Mouse (Mus musculus): ENCODE results near the gene Asap2. TPM values are rescaled to one million over a fixed set of nuclear protein-coding genes. Genes with fewer than 3 reads are reported as not detected.
A peak's percentile ranks its signal among the peaks of the same experiment; 100 is the strongest.
"Not testable (repeated sequence)": the region's sequence is repeated elsewhere in the genome, so short reads cannot be mapped to it uniquely, and the experiment has no call there.

Asap2 gene
- total RNA-seq (2015; ENCODE audit: low replicate concordance) (6.5 and 8.8 TPM in 2 replicates), total RNA-seq (2017; ENCODE audit: low replicate concordance) (20.1 and 23.3 TPM in 2 replicates)

GRCm38 (mm10) chr12:20990132-20990531 is at the start of gene Asap2:
Gene Asap2 (plus strand): TSS chr12:20990459.
- not testable (repeated sequence) for ATAC-seq (replicated peaks; ENCODE audit: low FRiP score, poor library complexity, severe bottlenecking)

GRCm38 (mm10) chr12:20947051-20947997 is 42.9 kb upstream of the Asap2 start:
- not testable (repeated sequence) for ATAC-seq (replicated peaks; ENCODE audit: low FRiP score, poor library complexity, severe bottlenecking)

GRCm38 (mm10) chr12:20990579-20990978 is 320 bp downstream of the Asap2 start:
- not testable (repeated sequence) for ATAC-seq (replicated peaks; ENCODE audit: low FRiP score, poor library complexity, severe bottlenecking)

DNA sequence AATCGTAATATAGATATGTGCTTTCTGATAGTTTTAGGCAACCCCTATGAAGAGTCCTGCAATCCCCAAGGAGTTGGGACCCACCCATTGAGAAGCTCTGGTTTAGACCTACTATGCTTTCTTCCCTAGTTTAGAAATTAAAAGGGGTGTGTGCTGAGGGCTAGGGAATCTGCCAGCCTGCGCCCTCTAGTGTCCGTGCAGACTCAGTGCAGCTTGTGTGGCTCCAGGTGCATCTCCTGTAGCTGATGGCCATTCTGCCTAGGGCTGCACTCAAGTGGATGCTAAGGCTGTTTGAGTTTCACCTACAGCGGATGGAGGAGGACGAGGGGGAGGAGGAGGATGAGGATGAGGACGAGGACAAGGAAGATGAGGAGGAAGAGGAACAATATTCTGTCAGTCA is 40.6 kb downstream of the Asap2 start:
- ATAC-seq (replicated peaks; ENCODE audit: low FRiP score, poor library complexity, severe bottlenecking) = not testable (repeated sequence)

DNA sequence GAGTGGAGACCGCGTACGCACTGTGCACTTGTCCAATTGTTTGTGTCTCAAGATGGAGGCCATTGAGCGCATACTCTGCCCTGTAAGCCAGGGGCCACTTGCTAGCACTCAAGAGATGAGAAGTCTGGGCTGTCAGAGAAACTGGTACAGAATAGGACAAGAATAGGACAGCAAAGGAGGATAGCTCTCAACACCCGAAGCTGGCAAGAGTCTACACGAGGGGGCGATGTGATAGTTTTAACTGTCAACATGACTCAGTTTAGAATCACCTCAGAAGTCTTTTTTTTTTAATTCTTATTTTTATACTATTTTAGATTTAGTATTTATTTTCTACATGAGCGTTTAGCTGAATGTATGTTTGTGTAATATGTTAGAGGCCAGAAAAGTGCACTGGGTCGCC is 56.5 kb downstream of the Asap2 start:
- ATAC-seq (replicated peaks; ENCODE audit: low FRiP score, poor library complexity, severe bottlenecking) = not testable (repeated sequence)

GRCm38 (mm10) chr12:21075731-21076130 is 85.5 kb downstream of the Asap2 start:
- not testable (repeated sequence) for ATAC-seq (replicated peaks; ENCODE audit: low FRiP score, poor library complexity, severe bottlenecking)

GRCm38 (mm10) chr12:21090168-21090567 is 99.9 kb downstream of the Asap2 start:
- not testable (repeated sequence) for ATAC-seq (replicated peaks; ENCODE audit: low FRiP score, poor library complexity, severe bottlenecking)

DNA sequence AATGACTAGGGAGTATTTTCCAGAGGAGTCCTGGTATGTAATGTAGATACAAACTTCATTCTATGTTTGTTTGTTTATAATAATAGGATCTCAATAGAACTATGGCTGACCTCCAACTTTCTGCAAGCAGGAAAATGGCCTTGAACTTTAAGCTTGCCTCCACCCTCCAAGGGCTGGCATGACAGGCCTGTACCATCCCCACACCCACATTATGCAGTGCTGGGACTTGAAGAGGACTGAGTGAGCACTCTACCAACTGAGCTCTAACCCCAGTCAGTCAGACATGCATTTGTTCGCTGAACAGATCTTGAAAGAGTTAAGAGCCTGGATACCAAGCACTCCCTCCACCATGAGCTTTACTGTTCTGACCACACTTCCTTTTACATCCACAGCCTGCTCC is 102.2 kb downstream of the Asap2 start:
- not testable (repeated sequence) for ATAC-seq (replicated peaks; ENCODE audit: low FRiP score, poor library complexity, severe bottlenecking)

DNA sequence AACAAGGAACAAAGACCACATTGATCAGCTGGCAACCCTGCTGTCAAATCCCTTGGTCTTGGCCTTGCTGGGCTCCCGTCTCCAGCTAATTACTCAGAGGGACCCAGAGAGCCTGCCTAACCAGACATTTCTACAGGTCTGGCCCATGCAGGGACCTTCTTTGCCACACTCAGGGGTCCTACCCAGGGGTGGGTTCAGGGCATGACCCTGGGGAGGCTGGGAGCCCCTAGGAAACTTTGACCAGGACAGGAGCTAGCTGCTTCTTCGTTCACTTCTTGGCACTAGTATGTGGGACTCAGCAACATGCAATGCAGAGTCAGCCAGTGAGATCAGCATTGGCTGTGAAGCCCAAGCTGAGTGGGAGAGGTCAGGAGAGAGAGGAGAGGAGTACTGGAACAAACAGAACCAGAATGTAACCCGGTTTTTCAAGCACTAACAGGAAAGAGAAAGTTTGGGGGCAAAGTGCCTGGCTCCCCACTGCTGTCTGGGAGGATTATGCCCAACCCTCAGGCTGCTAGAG is 107.6 kb downstream of the Asap2 start:
- ATAC-seq (replicated peaks; ENCODE audit: low FRiP score, poor library complexity, severe bottlenecking) = not testable (repeated sequence)

DNA sequence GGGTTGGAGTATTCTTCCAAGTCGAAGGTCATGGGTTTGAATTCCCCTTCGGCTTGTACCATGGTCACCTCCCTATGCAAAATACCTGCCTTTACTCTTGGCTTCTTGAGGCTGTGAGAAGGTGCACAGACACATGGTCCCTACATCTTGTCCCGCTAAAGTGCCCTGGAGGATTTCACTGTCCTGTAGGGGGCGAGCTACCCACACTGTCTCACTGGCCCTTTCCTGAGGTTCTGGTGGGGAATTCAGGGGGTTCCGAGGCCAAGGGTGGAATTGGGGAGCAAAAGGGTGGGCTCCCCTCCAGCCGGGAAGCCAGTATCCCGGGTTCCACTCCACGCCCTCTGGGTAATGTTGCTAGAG is 120.8 kb downstream of the Asap2 start:
- ATAC-seq (replicated peaks; ENCODE audit: low FRiP score, poor library complexity, severe bottlenecking) = peak; percentile 37; the same call in 1 of the 2 replicates

DNA sequence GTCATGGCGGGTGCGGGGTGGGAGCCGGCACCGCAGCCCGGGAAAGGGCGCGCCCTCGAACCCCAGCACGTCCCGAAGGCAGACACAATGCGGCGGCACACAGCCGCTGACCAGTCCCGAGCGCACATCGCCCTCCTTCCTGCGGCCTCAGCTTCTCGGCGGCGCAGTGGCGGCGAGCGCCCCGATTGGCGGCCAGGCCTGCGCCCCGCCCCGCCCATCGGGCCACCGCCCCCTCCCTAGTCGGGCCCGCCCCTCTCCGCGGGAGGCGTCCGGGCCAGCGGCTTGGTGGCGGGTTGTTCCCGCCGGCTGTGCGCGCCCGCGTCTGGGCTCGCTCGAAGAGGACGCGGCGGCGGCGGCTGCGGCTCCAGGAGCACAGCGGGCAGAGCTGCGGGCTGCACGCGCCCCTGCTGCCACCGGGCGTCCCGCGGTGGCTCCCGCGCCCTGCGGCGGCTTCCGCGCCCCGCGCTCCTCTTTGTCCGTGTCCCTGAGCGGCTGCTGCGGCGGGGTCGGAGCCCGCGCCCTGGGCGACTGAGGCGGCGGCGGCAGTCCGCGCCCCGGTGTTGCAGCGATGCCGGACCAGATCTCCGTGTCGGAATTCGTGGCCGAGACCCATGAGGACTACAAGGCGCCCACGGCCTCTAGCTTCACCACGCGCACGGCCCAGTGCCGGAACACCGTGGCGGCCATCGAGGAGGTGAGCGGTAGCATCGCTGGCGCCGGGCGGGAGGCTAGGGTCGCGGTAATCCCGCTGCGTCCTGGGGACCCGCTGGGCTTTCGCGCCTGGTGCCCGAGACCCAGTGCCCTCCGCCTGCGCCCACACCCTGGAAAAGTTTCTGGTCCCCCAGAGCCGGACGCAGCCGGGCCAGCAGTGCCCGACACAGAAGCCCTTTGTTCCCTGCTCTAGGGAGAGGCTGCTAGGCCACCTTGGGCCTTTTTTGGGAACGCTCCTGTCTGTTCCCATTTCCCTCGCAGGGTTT is 121.5 kb downstream of the Asap2 start:
- ATAC-seq (replicated peaks; ENCODE audit: low FRiP score, poor library complexity, severe bottlenecking) = peak; percentile 98

DNA sequence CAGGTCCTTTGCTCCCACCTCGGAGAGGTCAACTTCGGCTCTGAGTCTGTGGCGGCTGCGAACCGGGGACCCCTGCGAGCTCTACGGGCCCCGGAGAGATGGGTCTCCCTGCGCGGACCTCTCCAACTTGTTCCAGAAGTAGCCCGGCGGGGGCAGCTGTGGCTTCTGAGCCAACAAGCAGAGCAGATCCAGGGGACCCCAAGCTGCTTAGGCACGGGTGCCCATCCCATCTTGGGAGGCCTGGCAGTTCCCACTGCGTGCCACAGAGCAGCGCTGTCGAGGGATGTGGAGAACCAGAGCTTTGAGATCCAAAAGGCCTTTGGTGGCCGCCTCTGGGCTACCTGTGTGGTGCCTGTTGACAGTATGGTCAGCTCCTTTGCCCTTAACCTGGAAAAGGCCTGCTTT is 122.2 kb downstream of the Asap2 start:
- peak; percentile 87 for ATAC-seq (replicated peaks; ENCODE audit: low FRiP score, poor library complexity, severe bottlenecking)

DNA sequence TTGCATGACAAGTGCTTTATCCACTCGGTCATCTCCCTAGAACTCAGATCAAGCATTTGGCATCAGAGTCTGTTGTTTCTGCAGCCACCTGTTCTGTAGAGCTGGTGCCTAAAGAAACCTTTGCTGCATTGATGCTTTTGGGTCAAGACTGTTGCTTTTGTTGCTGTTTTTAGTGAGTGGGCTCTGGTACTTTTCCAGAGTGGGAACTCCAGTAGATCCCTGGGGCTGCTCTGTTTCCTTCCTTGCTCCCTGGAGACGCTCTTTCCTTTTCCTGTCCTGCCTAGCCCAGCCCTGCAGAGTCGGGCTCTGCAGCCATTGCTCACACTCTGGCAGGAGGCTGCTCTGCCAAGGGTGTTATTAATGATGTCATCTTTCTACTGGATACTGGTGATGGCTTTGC is 129.2 kb downstream of the Asap2 start:
- ATAC-seq (replicated peaks; ENCODE audit: low FRiP score, poor library complexity, severe bottlenecking) = no peak

DNA sequence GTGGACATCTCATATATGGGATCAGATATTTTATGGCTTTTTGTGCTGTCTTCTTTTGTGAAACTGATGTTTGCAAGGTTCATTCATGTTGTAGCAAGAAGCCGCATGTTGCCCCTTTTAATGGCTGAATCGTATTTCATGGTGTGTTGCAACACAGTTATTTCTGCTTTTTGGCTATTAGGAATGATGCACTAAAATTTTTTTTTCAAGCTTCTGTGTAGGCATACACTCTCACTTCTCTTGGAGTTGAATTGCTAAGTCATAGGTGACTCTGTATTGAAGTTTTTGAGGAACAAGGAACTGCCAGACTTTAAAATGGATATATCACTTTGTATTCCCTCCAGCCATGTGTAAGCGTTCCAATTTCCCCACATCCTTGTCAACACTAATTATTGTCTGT is 132.6 kb downstream of the Asap2 start:
- ATAC-seq (replicated peaks; ENCODE audit: low FRiP score, poor library complexity, severe bottlenecking) = no peak

- ATAC-seq (replicated peaks; ENCODE audit: low FRiP score, poor library complexity, severe bottlenecking) = no peak
These were observed 133.4 kb downstream of the Asap2 start for GRCm38 (mm10) chr12:21123647-21124046.

GRCm38 (mm10) chr12:21125675-21126470 is 135.6 kb downstream of the Asap2 start:
- no peak for ATAC-seq (replicated peaks; ENCODE audit: low FRiP score, poor library complexity, severe bottlenecking)

GRCm38 (mm10) chr12:21126516-21126915 is 136.3 kb downstream of the Asap2 start:
- ATAC-seq (replicated peaks; ENCODE audit: low FRiP score, poor library complexity, severe bottlenecking) = no peak

DNA sequence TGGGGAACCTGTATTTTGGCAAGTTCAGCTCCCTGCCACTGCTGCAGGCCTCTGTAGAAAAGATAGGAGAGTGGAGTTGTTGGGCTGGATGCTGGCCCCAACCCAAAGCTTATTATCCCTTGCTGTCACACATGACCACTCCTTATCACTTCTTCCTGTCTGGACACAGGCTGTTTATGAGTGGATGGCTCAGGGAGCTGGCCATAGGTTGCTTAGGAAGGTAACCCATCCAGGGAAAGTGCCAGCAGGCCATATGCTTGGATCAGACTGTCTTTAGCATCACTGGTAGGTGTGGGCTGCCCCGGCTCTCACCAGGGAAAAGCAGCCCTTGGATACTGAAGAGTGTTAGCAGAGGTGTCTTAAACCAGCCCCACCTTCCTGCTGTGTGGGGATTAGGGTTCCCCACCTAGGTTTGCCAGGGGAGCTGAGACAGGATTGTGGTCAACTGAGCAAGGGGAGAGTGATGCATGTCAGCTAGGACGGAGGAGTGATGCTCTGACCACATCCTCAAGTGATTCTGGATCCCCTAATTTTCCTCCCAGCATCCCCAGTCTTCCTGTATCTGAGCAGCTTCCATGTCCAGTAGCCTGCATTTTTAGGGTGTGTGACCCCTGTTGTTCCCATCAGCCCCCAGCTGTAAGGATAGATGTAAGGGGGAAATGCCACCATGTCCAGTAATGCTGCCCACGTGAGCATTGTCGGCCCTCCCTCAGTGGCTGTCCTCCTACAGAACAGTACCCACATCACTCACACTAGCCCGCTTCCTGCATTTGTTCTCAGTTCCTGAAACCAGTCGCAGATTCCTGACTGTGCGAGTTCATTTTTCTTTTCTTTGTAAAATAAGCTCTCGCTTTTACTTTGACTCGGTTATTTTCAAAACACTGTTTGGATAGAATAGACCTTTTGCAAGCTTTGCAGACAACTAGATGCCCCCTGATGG is 138.9 kb downstream of the Asap2 start:
- ATAC-seq (replicated peaks; ENCODE audit: low FRiP score, poor library complexity, severe bottlenecking) = peak; percentile 85
